Mouse (Mus musculus) CH12.LX (cell line): Measurements from ENCODE around the gene Ndufb8. TPM values are rescaled to one million over a fixed set of nuclear protein-coding genes. Genes with fewer than 3 reads are reported as not detected.

Source experiments
- DNase-seq: peaks from one replicate; pipeline ENCODE4 v3.0.0-alpha.2; 2013; ENCODE audit errors: extremely low read depth
- H3K27ac ChIP-seq: 2 replicates; pipeline ENCODE4 v1.5.1; 2012; ENCODE audit warnings: low read depth, mild to moderate bottlenecking, control low read depth, moderate library complexity; ENCODE audit not compliant: insufficient read depth
- H3K27me3 ChIP-seq: replicated peaks from 2 replicates; pipeline ENCODE3; 2012; ENCODE audit warnings: inconsistent platforms
- H3K36me3 ChIP-seq, 2 experiments: replicated peaks in 1 of 2; 2 replicates each; pipeline versions ENCODE3 to v1.6.1; 2012; ENCODE audit warnings: inconsistent platforms in 1 of 2, low read length in 1 of 2, mild to moderate bottlenecking in 1 of 2, mixed read lengths in 1 of 2, moderate library complexity in 1 of 2; ENCODE audit not compliant: control insufficient read depth in 1 of 2, insufficient read depth in 1 of 2
- H3K4me1 ChIP-seq, 2 experiments: 2 replicates each; pipeline ENCODE4 v1.6.1; 2012; ENCODE audit warnings: inconsistent platforms in 1 of 2, moderate library complexity in 1 of 2; ENCODE audit not compliant: insufficient read depth in 2 of 2, control insufficient read depth in 1 of 2
- H3K4me2 ChIP-seq: 2 replicates; pipeline ENCODE4 v1.6.1; 2012; ENCODE audit warnings: low read depth, mild to moderate bottlenecking, control low read depth; ENCODE audit not compliant: poor library complexity, insufficient read depth, severe bottlenecking
- H3K4me3 ChIP-seq, 3 experiments: fragments of 150-350 bp in 1 of 3; sonication (generic) in 1 of 3; replicated peaks in 1 of 3; 2 replicates each; pipeline versions ENCODE3 to v1.5.1; 2011 to 2012; ENCODE audit warnings: low read depth in 2 of 3, low read length in 2 of 3, mild to moderate bottlenecking in 2 of 3, moderate library complexity in 2 of 3, control low read depth in 1 of 3, improper control_type of control experiment in 1 of 3, inconsistent platforms in 1 of 3, mixed read lengths in 1 of 3; ENCODE audit not compliant: poor library complexity in 1 of 3
- H3K79me2 ChIP-seq: replicated peaks from 2 replicates; pipeline ENCODE4 v1.6.1; 2012; ENCODE audit warnings: mild to moderate bottlenecking, moderate library complexity; ENCODE audit not compliant: control insufficient read depth, poor library complexity, insufficient read depth, severe bottlenecking; ENCODE audit errors: extremely low read depth
- H3K9ac ChIP-seq: 2 replicates; pipeline ENCODE4 v1.6.1; 2012; ENCODE audit warnings: low read depth, mild to moderate bottlenecking, control low read depth, moderate library complexity; ENCODE audit not compliant: insufficient read depth
- H3K9me3 ChIP-seq: replicated peaks from 2 replicates; pipeline ENCODE3; 2012; ENCODE audit warnings: low read length, inconsistent platforms, mixed read lengths
- BHLHE40 ChIP-seq: IDR thresholded peaks from 2 replicates; pipeline ENCODE4 v1.6.1; 2011; ENCODE audit warnings: mild to moderate bottlenecking, low read depth, low read length, improper control_type of control experiment
- CHD1 ChIP-seq: IDR thresholded peaks from 2 replicates; pipeline ENCODE4 v1.6.1; 2012; ENCODE audit warnings: low read depth, low read length, improper control_type of control experiment, inconsistent platforms
- CTCF ChIP-seq, 2 experiments: IDR thresholded peaks in 1 of 2; conservative IDR thresholded peaks in 1 of 2; 2 replicates each; pipeline ENCODE4 v1.5.1; 2011 to 2012; ENCODE audit warnings: low read depth in 2 of 2, low read length in 2 of 2, improper control_type of control experiment in 1 of 2, inconsistent platforms in 1 of 2, mild to moderate bottlenecking in 1 of 2, moderate library complexity in 1 of 2
- JUN ChIP-seq: IDR thresholded peaks from 2 replicates; pipeline ENCODE4 v1.6.1; 2011; ENCODE audit warnings: low read depth, mild to moderate bottlenecking, low read length, improper control_type of control experiment, moderate library complexity; ENCODE audit not compliant: insufficient read depth
- KAT2A ChIP-seq: IDR thresholded peaks from 2 replicates; pipeline ENCODE4 v1.6.1; 2012; ENCODE audit warnings: low read length, improper control_type of control experiment, inconsistent platforms; ENCODE audit not compliant: insufficient replicate concordance
- MAFK ChIP-seq: IDR thresholded peaks from 2 replicates; pipeline ENCODE4 v1.6.1; 2011; ENCODE audit warnings: low read length, improper control_type of control experiment; ENCODE audit not compliant: insufficient replicate concordance
- MYC ChIP-seq: IDR thresholded peaks from 2 replicates; pipeline ENCODE4 v1.6.1; 2011; ENCODE audit warnings: low read depth, mild to moderate bottlenecking, improper control_type of control experiment, low read length
- NRF1 ChIP-seq: IDR thresholded peaks from 2 replicates; pipeline ENCODE4 v1.6.1; 2014; ENCODE audit warnings: low read depth, mild to moderate bottlenecking, inconsistent platforms, low read length, improper control_type of control experiment, moderate library complexity
- PAX5 ChIP-seq: IDR thresholded peaks from 2 replicates; pipeline ENCODE4 v1.6.1; 2012; ENCODE audit warnings: low read length, inconsistent platforms, mixed read lengths
- RAD21 ChIP-seq: IDR thresholded peaks from 2 replicates; pipeline ENCODE4 v1.6.1; 2011; ENCODE audit warnings: low read depth, mild to moderate bottlenecking, low read length, improper control_type of control experiment, moderate library complexity
- SIN3A ChIP-seq: IDR thresholded peaks from 2 replicates; pipeline ENCODE4 v1.6.1; 2012; ENCODE audit warnings: low read length, improper control_type of control experiment, inconsistent platforms
- SMC3 ChIP-seq: IDR thresholded peaks from 2 replicates; pipeline ENCODE4 v1.6.1; 2011; ENCODE audit warnings: low read depth, low read length, improper control_type of control experiment
- TBP ChIP-seq: conservative IDR thresholded peaks from 2 replicates; pipeline ENCODE4 v1.6.1; 2011; ENCODE audit warnings: low read depth, low read length, improper control_type of control experiment
- TCF12 ChIP-seq: IDR thresholded peaks from 2 replicates; pipeline ENCODE4 v1.6.1; 2014; ENCODE audit warnings: low read depth, mild to moderate bottlenecking, inconsistent platforms, low read length, improper control_type of control experiment
- USF1 ChIP-seq: IDR thresholded peaks from 2 replicates; pipeline ENCODE4 v1.6.1; 2014; ENCODE audit warnings: low read depth, mild to moderate bottlenecking, inconsistent platforms, low read length, improper control_type of control experiment
- ZC3H11A ChIP-seq: IDR thresholded peaks from 2 replicates; pipeline ENCODE4 v1.6.1; 2012; ENCODE audit warnings: low read depth, mild to moderate bottlenecking, inconsistent platforms, low read length, improper control_type of control experiment
- ZNF384 ChIP-seq: IDR thresholded peaks from 2 replicates; pipeline ENCODE4 v1.6.1; 2012; ENCODE audit warnings: low read depth, low read length, improper control_type of control experiment, inconsistent platforms
- dilution Hi-C: fragments of 300-500 bp; cut with MboI; formaldehyde crosslinking; loops from 2 replicates; pipeline ENCODE4 v1.14.3; 2020; ENCODE audit warnings: low sequenced_read_pairs; ENCODE audit not compliant: extremely low pct_unique_long_range_greater_than_20kb, extremely low pct_ligation_motif_present
- in situ Hi-C: fragments of 300-500 bp; cut with MboI; formaldehyde crosslinking; loops from 3 replicates; pipeline ENCODE4 v1.14.3; 2019; ENCODE audit warnings: low sequenced_read_pairs, low pct_ligation_motif_present, low pct_unique_long_range_greater_than_20kb, mixed read lengths
- polyA plus RNA-seq: library from polyadenylated mRNA; unstranded; fragments of >175 nt; gene quantifications from 2 replicates; pipeline ENCODE4 v1.2.1, GENCODE M21; 2012; ENCODE audit warnings: low read depth; ENCODE audit not compliant: insufficient read length
- total RNA-seq, 2 experiments: library from RNA; depleted of rRNA; stranded (reverse); fragments of 300-350 nt in 1 of 2; fragments of >200 nt in 1 of 2; gene quantifications; 2 replicates each; pipeline ENCODE4 v1.2.3; 2012 to 2014

Gene Ndufb8
- total and polyA plus RNA-seq, 3 experiments: 321 to 383 (median 354) TPM

- Histone ChIP-seq H3K9me3 (peaks cover 3% of the 10 kb centered on the region), H3K4me2 (no peak within 1 kb of the TSS), H3K36me3 (peaks cover 18 to 37% of the 10 kb centered on the region in 2 experiments), H3K4me1 (no peaks in the 10 kb centered on the region), H3K79me2 (no peaks in the 10 kb centered on the region), H3K27ac (no peak within 1 kb of the TSS), H3K9ac (no peak within 1 kb of the TSS), H3K4me3 (no peak within 1 kb of the TSS), H3K27me3 (no peaks in the 10 kb centered on the region)
- DNase-seq: no peak
- TF ChIP-seq JUN (no peak), SIN3A (no peak), TBP (no peak), PAX5 (no peak), KAT2A (no peak), MYC (no peak), TCF12 (no peak), USF1 (no peak), BHLHE40 (no peak), MAFK (no peak), CHD1 (no peak)
- dilution Hi-C loops: no loop called here
- in situ Hi-C loops: no loop called here
Observed at GRCm38 (mm10) chr19:44545321-44546041, 9.8 kb downstream of the Ndufb8 start, which contains the start of gene Sec31b. Sec31b (minus strand) TSS chr19:44545864.

GRCm38 (mm10) chr19:44544775-44545174 is 10.5 kb downstream of the Ndufb8 start:
- DNase-seq: peak; percentile 65
- no peak overlapping the region for H3K27ac ChIP-seq
- H3K27me3 ChIP-seq: no peaks in the 10 kb centered on the region
- no peaks in the 10 kb centered on the region for H3K79me2 ChIP-seq
- no peak overlapping the region for H3K4me3 ChIP-seq
- peaks cover 7% of the 10 kb centered on the region for H3K9me3 ChIP-seq
- TF ChIP-seq ZC3H11A: peak; percentile 33; the same call in 1 of the 2 replicates
- TF ChIP-seq SMC3: peak; percentile 91
- TF ChIP-seq NRF1: no peak
- TF ChIP-seq ZNF384: peak; percentile 73
- peak; percentile 47 to 91; a peak in 3 of 4 replicates for TF ChIP-seq CTCF (conservative IDR thresholded peaks at IDR 0.05 in 1 of 2, IDR thresholded peaks at IDR 0.05 in 1 of 2; ENCODE audit: low read depth in 2 of 2, low read length in 2 of 2)
- peak; percentile 80 for TF ChIP-seq RAD21
- TF ChIP-seq MYC: no peak
- H3K4me2 ChIP-seq: no peak overlapping the region
- dilution Hi-C loops: no loop called here
- peaks cover 11 to 30% of the 10 kb centered on the region in 2 experiments for H3K36me3 ChIP-seq
- in situ Hi-C loops: no loop called here
- H3K4me1 ChIP-seq: no peaks in the 10 kb centered on the region
- no peak overlapping the region for H3K9ac ChIP-seq
